Mouse (Mus musculus) C2C12 (cell line): ENCODE data around the gene Eif4g3. TPM values are rescaled to one million over a fixed set of nuclear protein-coding genes. Genes with fewer than 3 reads are reported as not detected.

ENCODE experiments used
- H3K27me3 ChIP-seq: one replicate; pipeline ENCODE4 v1.6.1; 2011; ENCODE audit not compliant: control insufficient read depth, insufficient read depth, insufficient read length
- H3K36me3 ChIP-seq: one replicate; pipeline ENCODE4 v1.6.1; 2011; ENCODE audit not compliant: control insufficient read depth, insufficient read depth
- H3K4me3 ChIP-seq: one replicate; pipeline ENCODE4 v1.5.1; 2011; ENCODE audit warnings: mild to moderate bottlenecking, control low read depth; ENCODE audit not compliant: poor library complexity, insufficient read depth, severe bottlenecking
- H3K79me2 ChIP-seq: one replicate; pipeline ENCODE4 v1.6.1; 2011; ENCODE audit not compliant: control insufficient read depth, insufficient read depth
- H3K79me3 ChIP-seq: one replicate; pipeline ENCODE4 v1.6.1; 2011; ENCODE audit warnings: low read depth, control low read depth
- H3ac ChIP-seq: one replicate; pipeline ENCODE3; 2011; ENCODE audit warnings: low read depth; ENCODE audit not compliant: control insufficient read depth, insufficient read length
- CEBPB ChIP-seq: IDR thresholded peaks from one replicate; pipeline ENCODE4 v1.6.1; 2011; ENCODE audit warnings: low read depth, mild to moderate bottlenecking, control low read depth, moderate library complexity
- CTCF ChIP-seq: IDR thresholded peaks from one replicate; pipeline ENCODE4 v1.5.1; 2011; ENCODE audit not compliant: control insufficient read depth, insufficient read depth, insufficient read length
- FOSL1 ChIP-seq: IDR thresholded peaks from one replicate; pipeline ENCODE4 v1.8.0; 2011; ENCODE audit warnings: mild to moderate bottlenecking, low read length; ENCODE audit not compliant: poor library complexity, insufficient read depth, severe bottlenecking
- MAX ChIP-seq: IDR thresholded peaks from one replicate; pipeline ENCODE4 v1.6.1; 2011; ENCODE audit warnings: mild to moderate bottlenecking, control low read depth
- MYOD1 ChIP-seq: IDR thresholded peaks from one replicate; pipeline ENCODE4 v1.6.1; 2011; ENCODE audit warnings: low read depth; ENCODE audit not compliant: control insufficient read depth, insufficient read length
- MYOG ChIP-seq: IDR thresholded peaks from one replicate; pipeline ENCODE4 v1.6.1; 2011; ENCODE audit not compliant: control insufficient read depth, insufficient read length; ENCODE audit errors: extremely low read depth
- USF1 ChIP-seq: IDR thresholded peaks from one replicate; pipeline ENCODE4 v1.6.1; 2011; ENCODE audit warnings: low read depth, mild to moderate bottlenecking, control low read depth, moderate library complexity
- polyA plus RNA-seq: library from polyadenylated mRNA; unstranded; fragments of >200 nt; fragmentation: generic; extraction: Trizol; gene quantifications from one replicate; pipeline ENCODE4 v1.2.1, GENCODE M21; 2012; ENCODE audit warnings: missing spikeins

Eif4g3 gene
- polyA plus RNA-seq, 1 experiment: 24.3 TPM

GRCm38 (mm10) chr4:138065593-138066169, 72.9 kb downstream of the Eif4g3 start:
- no peak for TF ChIP-seq MAX
- TF ChIP-seq MYOD1: no peak
- no peak for TF ChIP-seq CEBPB
- TF ChIP-seq FOSL1: no peak
- no peak for TF ChIP-seq MYOG
- no peak for TF ChIP-seq CTCF
- TF ChIP-seq USF1: no peak
- Histone ChIP-seq H3K36me3 (peaks cover 30% of the 10 kb centered on the region), H3K27me3 (no peaks in the 10 kb centered on the region), H3K79me2 (no peaks in the 10 kb centered on the region), H3ac (no peak overlapping the region), H3K4me3 (no peak overlapping the region), H3K79me3 (peaks cover 2% of the 10 kb centered on the region)

GRCm38 (mm10) chr4:138066421-138066820, 73.6 kb downstream of the Eif4g3 start:
- Histone ChIP-seq H3K4me3 (no peak overlapping the region), H3K79me2 (no peaks in the 10 kb centered on the region), H3K79me3 (no peaks in the 10 kb centered on the region), H3K27me3 (no peaks in the 10 kb centered on the region), H3ac (no peak overlapping the region), H3K36me3 (peaks cover 28% of the 10 kb centered on the region)
- no peak for TF ChIP-seq CEBPB
- no peak for TF ChIP-seq CTCF
- no peak for TF ChIP-seq MAX
- TF ChIP-seq MYOG: no peak
- TF ChIP-seq FOSL1: no peak
- TF ChIP-seq MYOD1: no peak
- TF ChIP-seq USF1: no peak

- Histone ChIP-seq H3K79me3 (no peaks in the 10 kb centered on the region), H3K79me2 (no peaks in the 10 kb centered on the region), H3K36me3 (peaks cover 23% of the 10 kb centered on the region), H3K4me3 (no peak overlapping the region), H3K27me3 (no peaks in the 10 kb centered on the region), H3ac (no peak overlapping the region)
- TF ChIP-seq FOSL1 (no peak), CTCF (no peak), CEBPB (no peak), MYOD1 (no peak), MYOG (no peak), USF1 (no peak), MAX (no peak)
Observed at GRCm38 (mm10) chr4:138067858-138068257, 75.0 kb downstream of the Eif4g3 start.

DNA sequence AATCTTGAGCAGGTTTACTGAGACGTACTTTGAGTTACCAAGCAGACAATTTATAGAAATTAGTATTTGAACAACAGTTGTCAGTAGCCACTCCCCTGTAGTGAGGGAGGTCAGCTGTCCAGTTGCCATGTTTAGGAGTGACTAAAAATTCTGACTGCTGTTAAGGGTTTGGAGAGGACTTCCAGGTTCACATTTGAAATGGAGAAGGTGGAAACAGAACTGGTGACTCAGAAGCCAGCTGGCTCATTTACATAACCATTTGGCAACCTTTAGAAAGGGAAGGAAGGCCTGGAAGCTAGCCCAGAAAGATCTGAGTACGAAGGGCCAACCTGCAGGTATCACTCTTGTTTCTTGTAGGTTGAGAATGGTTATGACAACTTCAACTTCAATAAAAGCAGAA, 75.8 kb downstream of the Eif4g3 start:
- Histone ChIP-seq H3ac (no peak overlapping the region), H3K4me3 (no peak overlapping the region), H3K79me2 (no peaks in the 10 kb centered on the region), H3K27me3 (no peaks in the 10 kb centered on the region), H3K36me3 (peaks cover 23% of the 10 kb centered on the region), H3K79me3 (no peaks in the 10 kb centered on the region)
- TF ChIP-seq MAX (no peak), FOSL1 (no peak), MYOD1 (no peak), CEBPB (no peak), MYOG (no peak), USF1 (no peak), CTCF (no peak)

GRCm38 (mm10) chr4:138069371-138069770, 76.5 kb downstream of the Eif4g3 start:
- Histone ChIP-seq H3K4me3 (no peak overlapping the region), H3K27me3 (no peaks in the 10 kb centered on the region), H3ac (no peak overlapping the region), H3K79me2 (peaks cover 3% of the 10 kb centered on the region), H3K36me3 (peaks cover 23% of the 10 kb centered on the region), H3K79me3 (peaks cover 1% of the 10 kb centered on the region)
- TF ChIP-seq USF1 (no peak), CEBPB (no peak), MYOD1 (no peak)

DNA sequence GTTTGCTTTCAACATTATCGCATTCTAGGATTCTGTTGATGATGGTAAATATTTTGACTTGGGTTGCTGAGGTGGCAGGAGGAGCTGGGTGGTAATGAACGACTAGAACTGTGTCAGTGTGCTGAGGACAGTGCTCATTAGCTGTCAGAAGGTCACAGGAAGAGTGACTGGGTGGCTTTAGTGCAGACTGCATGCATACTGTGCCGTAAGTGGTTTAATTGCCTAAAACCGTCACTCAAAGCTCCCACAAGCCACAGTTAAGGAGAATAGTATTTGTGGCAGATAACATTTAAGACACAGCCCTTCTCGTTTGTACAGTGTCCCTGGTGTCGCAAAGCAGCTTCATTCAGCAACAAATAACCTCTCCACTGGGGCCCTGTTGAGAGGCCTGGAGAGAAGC, 78.7 kb downstream of the Eif4g3 start:
- H3K4me3 ChIP-seq: no peak overlapping the region
- no peaks in the 10 kb centered on the region for H3K27me3 ChIP-seq
- H3K79me2 ChIP-seq: peaks cover 21% of the 10 kb centered on the region
- TF ChIP-seq FOSL1: no peak
- TF ChIP-seq MYOD1: no peak
- TF ChIP-seq CEBPB: no peak
- TF ChIP-seq USF1: no peak
- no peak for TF ChIP-seq MAX
- no peak for TF ChIP-seq MYOG
- no peak for TF ChIP-seq CTCF
- H3K79me3 ChIP-seq: peaks cover 10% of the 10 kb centered on the region
- H3ac ChIP-seq: no peak overlapping the region
- peaks cover 18% of the 10 kb centered on the region for H3K36me3 ChIP-seq
